Mouse (Mus musculus) lung, embryonic 14.5 days (tissue): Measurements from ENCODE around the gene Tpbgl. TPM values are rescaled to one million over a fixed set of nuclear protein-coding genes. Genes with fewer than 3 reads are reported as not detected.

Experiments
- ATAC-seq: fragments of 200-750 bp; cut with Nextera tagmentation; 2 replicates; pipeline ENCODE4 v1.8.0; 2017; ENCODE audit warnings: mild to moderate bottlenecking, moderate TSS enrichment, moderate library complexity; ENCODE audit not compliant: insufficient read depth
- DNase-seq: peaks from one replicate; pipeline ENCODE4 v3.0.0-alpha.2; 2015
- H3K27ac ChIP-seq: fragments of 300-500 bp; sonication (generic); 2 replicates; pipeline ENCODE4 v1.5.1; 2014; ENCODE audit warnings: low read depth, mild to moderate bottlenecking, moderate library complexity
- H3K27me3 ChIP-seq: fragments of 300-500 bp; sonication (generic); 2 replicates; pipeline ENCODE4 v1.6.1; 2014; ENCODE audit warnings: low read length, control low read depth; ENCODE audit not compliant: insufficient read depth
- H3K36me3 ChIP-seq: fragments of 300-500 bp; sonication (generic); 2 replicates; pipeline ENCODE4 v1.6.1; 2014; ENCODE audit warnings: control low read depth; ENCODE audit not compliant: insufficient read depth
- H3K4me1 ChIP-seq: fragments of 300-500 bp; sonication (generic); 2 replicates; pipeline ENCODE4 v1.6.1; 2014; ENCODE audit warnings: antibody characterized with exemption, control low read depth; ENCODE audit not compliant: insufficient read depth
- H3K4me2 ChIP-seq: fragments of 300-500 bp; sonication (generic); 2 replicates; pipeline ENCODE4 v1.6.1; 2014; ENCODE audit warnings: mild to moderate bottlenecking
- H3K4me3 ChIP-seq: fragments of 300-500 bp; sonication (generic); 2 replicates; pipeline ENCODE4 v1.5.1; 2014; ENCODE audit warnings: low read depth, low read length
- H3K9ac ChIP-seq: fragments of 300-500 bp; sonication (generic); 2 replicates; pipeline ENCODE4 v1.6.1; 2014
- H3K9me3 ChIP-seq: fragments of 300-500 bp; sonication (generic); 2 replicates; pipeline ENCODE4 v1.6.1; 2016; ENCODE audit warnings: low read depth, low read length, control low read depth
- CTCF ChIP-seq: IDR thresholded peaks from 2 replicates; pipeline ENCODE4 v1.5.1; 2016; ENCODE audit warnings: antibody characterized with exemption, low read depth
- WGBS: fragments of 180-500 bp; shearing (Covaris S2); extraction: QIAGEN DNeasy Blood & Tissue Kit; methylation state at CpG from one replicate; pipeline ENCODE4 v1.1.7; 2014; 5-methylcytosine and 5-hydroxymethylcytosine counted together
- polyA plus RNA-seq: library from polyadenylated mRNA; unstranded; fragments of >200 nt; fragmentation: Nextera tagmentation; extraction: Ambion mirVana; gene quantifications from 2 replicates; pipeline ENCODE4 v1.2.1, GENCODE M21; 2014

Tpbgl gene
- polyA plus RNA-seq, 1 experiment from 2014 or later, result 1.2 TPM

- Histone ChIP-seq H3K4me2 (no peak overlapping the region), H3K9ac (no peak overlapping the region), H3K4me1 (no peaks in the 10 kb centered on the region; the same call in 1 of the 2 replicates), H3K9me3 (no peaks in the 10 kb centered on the region), H3K36me3 (no peaks in the 10 kb centered on the region), H3K27ac (no peak overlapping the region), H3K27me3 (0 out of 2 replicates have a peak, but pooled peaks cover 3% of the 10 kb centered on the region), H3K4me3 (no peak overlapping the region)
- WGBS, result 90% methylated on average over 9 of the region's 9 CpGs
- ATAC-seq, result no peak
- DNase-seq, result no peak
- TF ChIP-seq CTCF, result no peak
Observed at GRCm38 (mm10) chr7:99661071-99661470, 34.2 kb upstream of the Tpbgl start.

GRCm38 (mm10) chr7:99659379-99660029, 32.6 kb upstream of the Tpbgl start:
- peak; percentile 87 for TF ChIP-seq CTCF
- H3K4me1 ChIP-seq, result no peaks in the 10 kb centered on the region

GRCm38 (mm10) chr7:99654244-99654643, 27.3 kb upstream of the Tpbgl start:
- Histone ChIP-seq H3K9ac (no peak overlapping the region), H3K36me3 (no peaks in the 10 kb centered on the region), H3K4me3 (no peak overlapping the region), H3K9me3 (no peaks in the 10 kb centered on the region), H3K27me3 (0 out of 2 replicates have a peak, but pooled peaks cover 3% of the 10 kb centered on the region), H3K27ac (no peak overlapping the region), H3K4me2 (no peak overlapping the region), H3K4me1 (no peaks in the 10 kb centered on the region)
- ATAC-seq (no peak), DNase-seq (no peak)
- TF ChIP-seq CTCF, result no peak
- 57% methylated on average over 11 of the region's 11 CpGs for WGBS

More at GRCm38 (mm10) chr7:99659379-99660029, 32.6 kb upstream of the Tpbgl start:
- no peak overlapping the region for H3K9ac ChIP-seq
- peak; percentile 94 for DNase-seq
- peak; percentile 95 for ATAC-seq
- H3K9me3 ChIP-seq, result no peaks in the 10 kb centered on the region
- H3K4me3 ChIP-seq, result no peak overlapping the region
- H3K4me2 ChIP-seq, result no peak overlapping the region
- 0 out of 2 replicates have a peak, but pooled peaks cover 3% of the 10 kb centered on the region for H3K27me3 ChIP-seq
- H3K36me3 ChIP-seq, result no peaks in the 10 kb centered on the region
- 43% methylated on average over 12 of the region's 12 CpGs for WGBS
- H3K27ac ChIP-seq, result no peak overlapping the region

GRCm38 (mm10) chr7:99649585-99649984, 22.7 kb upstream of the Tpbgl start:
- DNase-seq (no peak), ATAC-seq (no peak)
- Histone ChIP-seq H3K9me3 (no peaks in the 10 kb centered on the region), H3K9ac (no peak overlapping the region), H3K27ac (no peak overlapping the region), H3K4me1 (no peaks in the 10 kb centered on the region), H3K4me2 (no peak overlapping the region), H3K36me3 (no peaks in the 10 kb centered on the region), H3K27me3 (no peaks in the 10 kb centered on the region), H3K4me3 (no peak overlapping the region)
- no peak for TF ChIP-seq CTCF
- WGBS, result 66% methylated on average over 4 of the region's 4 CpGs

GRCm38 (mm10) chr7:99648623-99649022, 21.7 kb upstream of the Tpbgl start:
- no peaks in the 10 kb centered on the region for H3K4me1 ChIP-seq
- no peak for ATAC-seq

GRCm38 (mm10) chr7:99644701-99645100, 17.8 kb upstream of the Tpbgl start:
- no peak for DNase-seq
- Histone ChIP-seq H3K4me1 (no peaks in the 10 kb centered on the region), H3K9ac (no peak overlapping the region), H3K27ac (no peak overlapping the region), H3K36me3 (no peaks in the 10 kb centered on the region), H3K27me3 (no peaks in the 10 kb centered on the region), H3K4me3 (no peak overlapping the region), H3K9me3 (no peaks in the 10 kb centered on the region), H3K4me2 (no peak overlapping the region)
- 75% methylated on average over 7 of the region's 7 CpGs for WGBS
- TF ChIP-seq CTCF, result no peak
- no peak for ATAC-seq

More at GRCm38 (mm10) chr7:99648623-99649022, 21.7 kb upstream of the Tpbgl start:
- no peak overlapping the region for H3K9ac ChIP-seq
- H3K4me3 ChIP-seq, result no peak overlapping the region
- peak; percentile 92 for DNase-seq
- no peaks in the 10 kb centered on the region for H3K27me3 ChIP-seq
- WGBS, result under 1% methylated on average over 6 of the region's 6 CpGs
- no peaks in the 10 kb centered on the region for H3K9me3 ChIP-seq
- no peak for TF ChIP-seq CTCF
- no peaks in the 10 kb centered on the region for H3K36me3 ChIP-seq
- no peak overlapping the region for H3K27ac ChIP-seq
- no peak overlapping the region for H3K4me2 ChIP-seq

- H3K9ac ChIP-seq, result no peak overlapping the region
- no peaks in the 10 kb centered on the region for H3K9me3 ChIP-seq
- H3K4me3 ChIP-seq, result no peak overlapping the region
- WGBS, result 18% methylated on average over 3 of the region's 3 CpGs
- TF ChIP-seq CTCF, result no peak
- DNase-seq (no peak), ATAC-seq (no peak)
- H3K27ac ChIP-seq, result no peak overlapping the region
- no peak overlapping the region for H3K4me2 ChIP-seq
- H3K4me1 ChIP-seq, result no peaks in the 10 kb centered on the region
- no peaks in the 10 kb centered on the region for H3K27me3 ChIP-seq
- no peaks in the 10 kb centered on the region for H3K36me3 ChIP-seq
Observed at GRCm38 (mm10) chr7:99642078-99642477, 15.2 kb upstream of the Tpbgl start.
